Mouse (Mus musculus) spleen, adult 2 months (tissue): ENCODE data around the gene Syngr1.

ENCODE experiments used
- CTCF ChIP-seq: fragments of 200-500 bp; IDR thresholded peaks from 2 replicates; pipeline ENCODE4 v1.5.1; 2011; ENCODE audit warnings: mild to moderate bottlenecking, inconsistent platforms; ENCODE audit not compliant: insufficient read depth, insufficient read length, insufficient replicate concordance; ENCODE audit errors: extremely low read depth
- POLR2A ChIP-seq: fragments of 200-500 bp; IDR thresholded peaks from 2 replicates; pipeline ENCODE4 v1.6.1; 2011; ENCODE audit warnings: low read depth, low read length, inconsistent platforms

DNA sequence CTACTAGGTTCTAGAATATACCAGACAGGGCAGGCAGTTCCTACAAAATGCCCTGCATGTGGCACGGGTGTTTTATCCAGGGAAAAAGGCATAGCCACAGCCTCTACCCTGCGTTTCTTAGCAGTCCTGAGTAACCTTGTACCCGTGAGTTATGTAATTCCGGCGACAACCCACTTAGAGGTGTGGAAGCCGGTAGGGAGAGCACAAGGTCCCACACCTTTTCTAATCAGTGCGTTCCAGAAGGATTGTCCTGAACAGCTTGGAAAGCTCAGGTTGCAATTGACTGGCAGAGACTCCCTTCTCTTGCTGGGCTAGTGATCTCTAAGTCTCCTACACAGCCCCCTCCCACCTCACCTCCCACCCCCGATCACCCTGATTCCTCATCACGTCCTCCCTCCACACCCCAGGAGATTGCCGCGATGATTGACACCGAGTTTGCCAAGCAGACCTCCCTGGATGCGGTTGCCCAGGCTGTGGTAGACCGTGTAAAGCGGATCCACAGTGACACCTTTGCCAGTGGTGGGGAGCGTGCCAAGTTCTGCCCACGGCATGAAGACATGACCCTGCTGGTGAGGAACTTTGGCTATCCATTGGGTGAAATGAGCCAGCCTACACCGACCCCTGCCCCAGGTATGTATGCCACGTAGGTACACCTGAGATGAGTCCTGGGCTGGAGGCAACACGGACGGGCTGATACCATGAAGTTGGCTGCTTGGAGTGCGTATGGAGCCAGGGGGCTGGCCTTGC is 66.2 kb downstream of the Syngr1 start:
- no peak for TF ChIP-seq POLR2A
- TF ChIP-seq CTCF, result no peak
